Mouse (Mus musculus): Measurements from ENCODE around the gene Atp6ap1l.
A peak's percentile ranks its signal among the peaks of the same experiment; 100 is the strongest.

Atp6ap1l gene

GRCm38 (mm10) chr13:90885856-90886532 lies 19.2 kb downstream of the Atp6ap1l start:
- DNase-seq, result no peak

GRCm38 (mm10) chr13:90881727-90882429 lies 23.3 kb downstream of the Atp6ap1l start:
- DNase-seq, result no peak

DNA sequence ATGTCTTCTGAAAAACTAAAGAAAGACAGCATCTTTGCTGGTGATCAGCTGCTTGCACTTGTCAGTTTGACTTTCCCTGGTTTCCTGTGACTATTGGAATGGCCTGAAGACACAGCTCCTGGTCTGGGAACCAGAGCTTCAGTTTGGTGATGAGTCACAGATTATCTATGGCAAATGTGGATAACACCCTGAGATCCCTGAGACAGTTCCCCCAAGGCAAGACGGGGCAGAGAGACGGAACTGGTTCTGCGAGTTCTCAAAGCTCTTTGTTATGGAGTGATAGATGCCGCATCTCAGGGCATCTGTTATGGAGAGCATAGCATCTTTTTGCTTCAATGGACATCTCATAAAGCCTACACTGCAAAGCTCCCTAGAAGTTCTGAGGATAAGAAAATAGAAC lies 33.6 kb downstream of the Atp6ap1l start:
- no peak for DNase-seq

DNA sequence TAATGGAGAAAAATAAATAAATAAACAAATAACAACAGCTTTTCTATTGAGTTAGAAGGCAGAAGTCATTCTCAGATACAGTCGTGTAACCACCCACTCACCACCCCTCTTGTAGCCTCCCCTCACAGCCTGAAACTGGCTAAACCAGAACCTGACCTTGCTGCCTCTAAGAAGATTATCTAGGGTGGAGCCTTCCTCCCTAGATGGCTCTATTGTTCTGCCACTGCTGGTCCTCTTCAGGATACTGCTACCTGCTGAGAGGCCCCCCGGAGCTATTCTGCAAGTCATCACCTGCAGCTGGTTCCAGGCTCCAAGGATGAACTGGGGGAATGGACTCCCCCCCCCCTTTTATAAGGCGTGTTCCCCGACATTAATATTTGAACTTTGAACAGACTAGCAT lies 36.0 kb downstream of the Atp6ap1l start:
- no peak for DNase-seq

DNA sequence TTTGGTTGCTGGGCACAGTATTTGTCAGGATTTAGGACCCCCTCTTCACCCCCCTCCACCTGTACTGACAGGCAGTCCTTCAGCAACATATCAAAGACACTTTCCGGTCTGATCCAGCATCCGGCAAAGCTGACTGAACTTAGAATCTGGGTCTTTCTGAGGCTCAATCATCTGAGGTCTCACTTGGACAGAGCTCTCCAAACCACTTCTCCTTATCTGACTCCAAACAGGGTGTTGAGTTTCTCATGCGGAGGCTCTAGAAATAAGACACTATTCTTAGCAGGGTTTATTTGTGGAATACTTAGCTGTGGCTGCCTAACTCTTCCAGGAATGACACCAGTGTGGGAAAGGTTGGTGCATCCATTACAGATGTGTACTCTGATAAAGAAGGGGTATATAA lies 43.0 kb downstream of the Atp6ap1l start:
- DNase-seq, result no peak

- no peak for DNase-seq
Measured at GRCm38 (mm10) chr13:90860888-90861431, 44.2 kb downstream of the Atp6ap1l start.

- peak; percentile 63 for DNase-seq
Measured at GRCm38 (mm10) chr13:90852727-90853630, 52.2 kb downstream of the Atp6ap1l start.

- DNase-seq, result no peak
Measured at GRCm38 (mm10) chr13:90851795-90852194, 53.4 kb downstream of the Atp6ap1l start.

DNA sequence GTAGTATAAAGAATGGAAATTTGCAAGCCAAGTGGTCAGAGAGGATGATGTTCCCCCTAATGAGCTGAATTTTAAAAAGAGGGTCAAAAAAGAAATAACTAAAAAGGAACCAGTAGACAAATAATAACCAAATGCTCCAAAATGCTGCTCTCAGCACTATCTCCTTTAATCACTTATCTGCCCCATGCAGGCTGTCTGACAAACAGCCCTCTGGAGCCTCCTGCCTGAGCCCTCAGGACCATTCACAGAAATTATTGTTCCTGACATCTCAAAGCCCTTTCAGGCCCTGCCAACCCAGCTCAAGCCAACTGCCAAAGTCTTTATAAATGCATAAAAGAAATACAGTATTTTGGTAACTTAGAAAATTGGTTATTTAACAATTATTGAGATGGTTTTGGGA lies 61.0 kb downstream of the Atp6ap1l start:
- no peak for DNase-seq

- DNase-seq, result no peak
Measured at GRCm38 (mm10) chr13:90843412-90843811, 61.7 kb downstream of the Atp6ap1l start.

GRCm38 (mm10) chr13:90841213-90841553 lies 64.0 kb downstream of the Atp6ap1l start:
- DNase-seq, result no peak

- DNase-seq, result peak; percentile 72
Measured at GRCm38 (mm10) chr13:90840530-90841212, 64.5 kb downstream of the Atp6ap1l start.

- no peak for DNase-seq
Measured at GRCm38 (mm10) chr13:90833641-90834207, 71.4 kb downstream of the Atp6ap1l start.

Data from kidney, adult 9 months (tissue).